Mouse (Mus musculus) T-helper 2 cell (primary cell): ENCODE data around the gene Sowahd.

Source experiments
- in situ Hi-C: fragments of 300-600 bp; cut with MboI, MseI; formaldehyde crosslinking; loops from one replicate; pipeline ENCODE4 v1.15.1; 2025; ENCODE audit warnings: high pct_unique_total_duplicates

Gene Sowahd

DNA sequence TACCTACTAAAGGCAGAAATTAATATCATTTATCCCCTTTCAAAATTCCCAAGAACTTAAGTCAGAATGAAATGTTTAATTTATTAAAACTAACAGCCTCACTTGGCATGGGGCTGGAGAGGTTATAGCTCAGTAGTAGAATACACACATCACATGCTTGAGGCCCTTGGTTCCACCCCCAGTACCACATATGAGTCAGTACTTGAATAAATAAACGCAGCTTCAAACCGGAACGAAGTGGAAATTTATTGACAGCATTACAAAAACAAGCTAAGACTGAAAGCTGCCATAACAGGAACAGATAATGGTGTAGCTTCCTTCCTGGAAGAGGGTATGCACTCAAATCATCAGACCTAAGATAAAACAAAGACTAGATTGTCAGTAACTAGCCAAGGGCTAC is 42.8 kb downstream of the Sowahd start:
- in situ Hi-C loops: no loop called here

DNA sequence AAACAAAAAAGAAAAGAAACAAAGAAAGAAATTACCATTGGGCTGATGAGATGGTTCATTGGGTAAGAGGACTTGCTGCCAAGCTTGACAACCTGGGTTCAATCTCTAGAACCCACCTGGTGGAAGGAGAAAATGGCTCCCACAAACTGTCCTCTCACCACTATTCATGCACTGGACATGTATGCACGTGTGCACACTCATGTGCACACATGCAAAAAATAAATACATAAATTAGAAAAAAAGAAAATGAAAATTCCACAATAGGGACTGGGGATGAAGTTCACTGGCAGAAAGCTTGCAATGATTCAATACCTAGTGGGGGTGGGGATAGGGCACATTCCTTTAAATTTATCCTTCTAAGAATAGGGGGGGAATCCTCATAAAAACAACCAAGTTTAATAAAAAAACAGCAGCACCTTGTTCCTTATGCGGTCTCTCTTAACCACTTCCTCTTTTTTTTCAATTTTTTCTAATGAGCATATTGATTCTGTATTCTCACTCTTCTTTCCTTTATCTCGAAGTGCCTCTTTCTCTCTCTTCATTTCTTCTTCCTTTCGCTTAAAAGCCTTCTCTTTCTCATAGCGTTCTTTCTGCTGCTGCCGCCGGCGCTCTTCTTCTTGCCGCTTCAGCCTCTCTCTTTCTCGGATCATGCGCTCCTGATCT is 46.6 kb downstream of the Sowahd start:
- in situ Hi-C loops: no loop called here

DNA sequence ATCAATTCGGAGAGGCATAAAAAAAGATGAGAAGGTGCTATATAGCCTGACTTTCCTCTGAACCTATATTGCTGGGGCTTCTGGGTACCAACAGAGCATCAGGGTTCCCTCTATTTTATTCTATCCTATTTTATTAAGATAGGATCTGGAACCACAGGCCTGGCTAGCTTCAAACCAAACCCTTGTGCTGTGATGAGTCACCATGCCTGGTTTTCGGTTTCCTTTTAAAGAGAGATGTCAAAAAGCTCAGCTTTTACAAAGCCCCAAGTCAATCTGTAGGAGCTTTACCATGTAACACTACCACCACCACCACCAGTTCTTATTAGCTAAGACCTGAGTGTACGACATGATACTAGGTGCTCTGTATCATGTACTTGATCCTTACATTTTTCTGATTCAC is 50.0 kb downstream of the Sowahd start:
- in situ Hi-C loops: no loop called here
